In the genomic region with DNA sequence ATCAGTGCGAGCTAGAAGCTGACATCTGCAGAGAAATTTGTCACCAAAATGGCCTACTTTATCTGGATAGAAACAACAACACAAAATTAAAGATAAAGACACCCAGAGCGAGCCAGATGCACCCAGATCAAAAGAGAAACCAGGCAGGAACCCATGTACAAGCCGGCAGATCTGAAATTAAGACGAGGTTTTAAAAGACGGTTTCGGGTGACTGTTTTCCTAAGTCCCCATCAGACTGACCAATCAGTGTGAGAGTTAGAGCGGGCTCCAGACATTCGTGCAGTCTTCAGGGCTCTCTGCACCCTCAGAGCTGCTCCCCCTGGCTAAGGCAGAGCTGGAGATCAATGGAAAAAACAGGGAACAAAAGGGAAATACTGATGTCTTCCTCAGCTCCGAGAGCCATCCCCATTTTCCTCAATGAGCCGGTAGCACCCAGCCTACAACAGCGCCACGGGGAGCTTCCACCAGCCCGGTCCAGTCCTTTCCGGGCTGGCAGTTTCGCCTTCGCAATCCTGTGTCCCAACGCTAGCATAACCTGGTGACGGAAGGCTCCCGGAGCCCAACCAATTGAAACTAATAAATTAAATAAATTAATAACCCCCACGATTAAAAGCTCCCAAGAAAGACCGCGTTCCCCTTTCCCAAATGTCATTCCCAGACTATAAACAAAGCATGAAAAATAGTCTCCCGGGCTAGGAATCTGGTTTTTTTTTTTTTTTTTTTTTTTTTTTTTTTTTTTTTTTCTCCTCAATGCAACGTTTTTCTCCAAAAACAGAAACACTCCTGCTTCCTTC, we compare ENCODE assay signal across 8 mouse cellular contexts. TPM values are rescaled to one million over a fixed set of nuclear protein-coding genes. Genes with fewer than 3 reads are reported as not detected.
A peak's percentile ranks its signal among the peaks of the same experiment; 100 is the strongest.
DNase-seq lines count a peak whose midpoint lies in the region; ATAC-seq and TF ChIP-seq lines count a peak whose summit lies in the region.

No protein-coding gene starts in this region.

- peak overlapping the region; percentile 75; the same call in 1 of the 2 replicates for H3K27ac ChIP-seq in forebrain, embryonic 14.5 days (ENCODE audit: low read depth, low read length)
- H3K27ac ChIP-seq in layer of hippocampus, adult 2 months, result peak overlapping the region; percentile 94
- peak overlapping the region; percentile 72 for H3K27ac ChIP-seq in lung, embryonic 14.5 days (ENCODE audit: low read depth)
- peak overlapping the region; percentile 66 for H3K27ac ChIP-seq in olfactory bulb, adult 2 months (ENCODE audit: insufficient read depth, low read depth, low read length)

- H3K9ac ChIP-seq in forebrain, embryonic 14.5 days (ENCODE audit: low read length), result peak overlapping the region; percentile 90
- H3K9ac ChIP-seq in lung, embryonic 14.5 days, result peak overlapping the region; percentile 80

- under 1% methylated on average over 24 of the region's 24 CpGs for WGBS in forebrain, embryonic 14.5 days
- under 1% methylated on average over 24 of the region's 24 CpGs for WGBS in lung, embryonic 14.5 days
- 0% methylated on average over 24 of the region's 24 CpGs for WGBS in olfactory bulb, adult 2 months

- H3K27me3 ChIP-seq in forebrain, embryonic 14.5 days (replicated peaks; ENCODE audit: control insufficient read depth, insufficient read depth, low read length), result no peaks in the 10 kb centered on the region
- H3K27me3 ChIP-seq in lung, embryonic 14.5 days (ENCODE audit: insufficient read depth, low read length), result no peaks in the 10 kb centered on the region

- TF ChIP-seq POLR2A in olfactory bulb, adult 2 months (IDR thresholded peaks at IDR 0.05; ENCODE audit: insufficient read depth, low read depth, low read length), result no peak

- peak; percentile 76 for DNase-seq in MN1 (ENCODE audit: low spot score)
- peak; percentile 54 for DNase-seq in cerebellum, adult 11 months
- DNase-seq in forebrain, embryonic 14.5 days (ENCODE audit: low spot score), result peak; percentile 79
- DNase-seq in heart, postnatal 36 days, result peak; percentile 65 to 79
- DNase-seq in layer of hippocampus, adult 2 months (ENCODE audit: low spot score in 2 of 2), result peak; percentile 14 to 25
- peak; percentile 76 for DNase-seq in lung, embryonic 14.5 days
- peak; percentile 32 for DNase-seq in urinary bladder, adult 2 months (ENCODE audit: low spot score)

- 0 out of 2 replicates have a peak, but pooled peaks have one; percentile 12 for TF ChIP-seq CTCF in layer of hippocampus, adult 2 months (conservative IDR thresholded peaks at IDR 0.05)
- TF ChIP-seq CTCF in lung, embryonic 14.5 days (IDR thresholded peaks at IDR 0.05; ENCODE audit: low read depth), result no peak; the same call in 1 of the 2 replicates
- no peak for TF ChIP-seq CTCF in olfactory bulb, adult 2 months (IDR thresholded peaks at IDR 0.05; ENCODE audit: insufficient read depth, low read depth, low read length)

- H3K4me3 ChIP-seq in forebrain, embryonic 14.5 days (ENCODE audit: low read depth, low read length), result peak overlapping the region; percentile 78
- H3K4me3 ChIP-seq in layer of hippocampus, adult 2 months, result peak overlapping the region; percentile 79
- H3K4me3 ChIP-seq in lung, embryonic 14.5 days (ENCODE audit: low read depth, low read length), result peak overlapping the region; percentile 83
- peak overlapping the region; percentile 81 for H3K4me3 ChIP-seq in olfactory bulb, adult 2 months (ENCODE audit: insufficient read depth, low read depth, low read length)

- intact Hi-C loops in heart, postnatal 36 days (cut with DNase I), result loop anchor here (2.0 to 5.0 kb wide), 6 partner anchors 15 to 465 kb away; a partner anchor contains a TSS

- H3K9me3 ChIP-seq in forebrain, embryonic 14.5 days (replicated peaks; ENCODE audit: control insufficient read depth, low read length), result no peaks in the 10 kb centered on the region
- no peaks in the 10 kb centered on the region for H3K9me3 ChIP-seq in lung, embryonic 14.5 days (ENCODE audit: low read depth, low read length)

- peaks cover 12% of the 10 kb centered on the region for H3K4me1 ChIP-seq in forebrain, embryonic 14.5 days (ENCODE audit: control insufficient read depth, insufficient read depth, low read length)
- H3K4me1 ChIP-seq in lung, embryonic 14.5 days (ENCODE audit: insufficient read depth), result peaks cover 10% of the 10 kb centered on the region
- peaks cover 12% of the 10 kb centered on the region for H3K4me1 ChIP-seq in olfactory bulb, adult 2 months (ENCODE audit: control insufficient read depth, insufficient read depth, low read length)

- peak; percentile 69 for ATAC-seq in forebrain, embryonic 14.5 days
- ATAC-seq in lung, embryonic 14.5 days (ENCODE audit: insufficient read depth), result peak; percentile 71

- no peaks in the 10 kb centered on the region for H3K36me3 ChIP-seq in forebrain, embryonic 14.5 days (ENCODE audit: control insufficient read depth, insufficient read depth, low read length)
- H3K36me3 ChIP-seq in lung, embryonic 14.5 days (ENCODE audit: insufficient read depth), result no peaks in the 10 kb centered on the region

- peak overlapping the region; percentile 70 for H3K4me2 ChIP-seq in forebrain, embryonic 14.5 days (ENCODE audit: low read length)
- H3K4me2 ChIP-seq in lung, embryonic 14.5 days, result peak overlapping the region; percentile 84

RNA-seq across cellular contexts. Expression of a gene that starts 1.1 kb away (rescaled TPM):
- 61.6 and 69.2 TPM in 2 replicates for polyA plus RNA-seq in forebrain, embryonic 14.5 days (2014; fragmentation: Nextera tagmentation; extraction: Ambion mirVana)
- total RNA-seq in heart, postnatal 36 days (2021), result 100 to 1,000 TPM; 120 to 133 TPM
- total RNA-seq in layer of hippocampus, adult 2 months (2021), result 10 to 100 TPM; 45.9 to 53.7 TPM
- polyA plus RNA-seq in lung, embryonic 14.5 days (2014; fragmentation: Nextera tagmentation; extraction: Ambion mirVana), result 69.1 and 72.5 TPM in 2 replicates
- 91.0 TPM in 1 of 2 replicates, not detected in the other for polyA plus RNA-seq in olfactory bulb, adult 2 months (2012; ENCODE audit: insufficient read depth, insufficient read length, low replicate concordance, missing spikeins)
- 23.4 and 31.7 TPM in 2 replicates for polyA plus RNA-seq in urinary bladder, adult 2 months (2012; rRNA removed)

Comparison
In these comparisons a context has a peak if more than half of its experiments do, and no peak if none do; other contexts are left out.
1. Peak in every context shown above with its lines: DNase-seq, ATAC-seq, H3K4me3 ChIP-seq and H3K27ac ChIP-seq.
2. DNase-seq: peak in every context shown above with its lines; median percentile 79 in forebrain, embryonic 14.5 days; 76 in MN1; 76 in lung, embryonic 14.5 days; 72 in heart, postnatal 36 days; 54 in cerebellum, adult 11 months; 32 in urinary bladder, adult 2 months; 20 in layer of hippocampus, adult 2 months.